ENCODE assay signal across 9 mouse cellular contexts in the genomic region with DNA sequence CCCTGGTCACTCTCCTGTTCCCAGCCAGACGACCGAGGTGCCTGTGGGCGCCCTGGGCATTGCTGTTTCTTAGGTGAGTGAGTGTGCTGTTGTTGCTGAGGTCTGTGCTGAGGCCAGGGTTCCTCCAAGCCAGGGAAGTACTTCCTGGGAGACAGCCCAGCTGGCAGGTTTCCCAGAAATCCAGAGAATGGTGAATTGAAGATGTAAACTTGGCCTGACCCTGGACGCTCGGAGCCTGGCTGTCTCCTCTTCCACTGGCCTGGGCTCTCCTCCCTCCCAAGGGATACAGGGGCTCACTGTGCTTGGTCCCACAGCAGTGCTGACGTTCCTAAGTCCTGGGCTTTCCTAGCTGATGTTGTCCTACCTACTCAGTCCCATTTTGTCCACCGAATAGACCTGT. TPM values are rescaled to one million over a fixed set of nuclear protein-coding genes. Genes with fewer than 3 reads are reported as not detected.
DNase-seq lines count a peak whose midpoint lies in the region; ATAC-seq and TF ChIP-seq lines count a peak whose summit lies in the region.
"Had no signal": no experiment of that assay in that cellular context is flagged by ENCODE, and none has a peak within 500 bp of the region (broad histone marks: within the 10 kb centered on the region; RNA-seq: fewer than 3 reads in every experiment).

No protein-coding gene starts in this region.

- no peak for ATAC-seq in kidney, embryonic 14.5 days (ENCODE audit: low FRiP score, low TSS enrichment)

- no peak overlapping the region for H3K9ac ChIP-seq in kidney, embryonic 14.5 days (ENCODE audit: low read depth, low read length)
- H3K9ac ChIP-seq: liver, embryonic 14.5 days had no signal

- TF ChIP-seq POLR2A in thymus, adult 2 months (IDR thresholded peaks at IDR 0.05; ENCODE audit: control insufficient read depth, extremely low read depth, insufficient read depth, low read length, poor library complexity), result no peak

- no peaks in the 10 kb centered on the region for H3K4me1 ChIP-seq in kidney, embryonic 14.5 days (ENCODE audit: control insufficient read depth, insufficient read depth, low read length)
- H3K4me1 ChIP-seq in heart, embryonic 10.5 days, result peaks cover 33% of the 10 kb centered on the region
- H3K4me1 ChIP-seq in thymus, adult 2 months (replicated peaks; ENCODE audit: control insufficient read depth, insufficient read depth, low read length), result peaks cover 37% of the 10 kb centered on the region

- H3K27ac ChIP-seq in kidney, embryonic 14.5 days (ENCODE audit: low read depth, low read length), result no peak overlapping the region
- H3K27ac ChIP-seq in heart, embryonic 10.5 days, result peak overlapping the region; percentile 6; the same call in 1 of the 2 replicates
- H3K27ac ChIP-seq in thymus, adult 2 months (ENCODE audit: control insufficient read depth, insufficient read depth, low read length), result no peak overlapping the region
- H3K27ac ChIP-seq: liver, embryonic 14.5 days had no signal

- no peaks in the 10 kb centered on the region for H3K9me3 ChIP-seq in kidney, embryonic 14.5 days (ENCODE audit: control insufficient read depth, low read length)
- H3K9me3 ChIP-seq in heart, embryonic 10.5 days, result no peaks in the 10 kb centered on the region

- H3K4me3 ChIP-seq in kidney, embryonic 14.5 days (ENCODE audit: low read length), result no peak overlapping the region
- H3K4me3 ChIP-seq in heart, embryonic 10.5 days, result no peak overlapping the region
- H3K4me3 ChIP-seq in thymus, adult 2 months (ENCODE audit: control insufficient read depth, insufficient read depth, low read length), result no peak overlapping the region

- 0 out of 2 replicates have a peak, but pooled peaks cover 4% of the 10 kb centered on the region for H3K36me3 ChIP-seq in kidney, embryonic 14.5 days (ENCODE audit: control insufficient read depth, insufficient read depth, low read length)
- H3K36me3 ChIP-seq in heart, embryonic 10.5 days, result no peaks in the 10 kb centered on the region
- H3K36me3 ChIP-seq in thymus, adult 2 months (ENCODE audit: control insufficient read depth, insufficient read depth, low read length), result peaks cover 50% of the 10 kb centered on the region

- DNase-seq in kidney, adult 11 months, result peak; percentile 75
- peak; percentile 90 for DNase-seq in adrenal gland, postnatal 10 days
- DNase-seq in heart, embryonic 10.5 days (ENCODE audit: low spot score), result no peak
- peak; percentile 85 to 89 for DNase-seq in lung, adult 18-20 months
- peak; percentile 71 to 84 for DNase-seq in urinary bladder, postnatal 4 days (ENCODE audit: low spot score in 2 of 2)
- no peak for DNase-seq in spleen, postnatal 10 days (ENCODE audit: low spot score in 2 of 2)
- DNase-seq in thymus, adult 2 months, result no peak

- no peak overlapping the region for H3K4me2 ChIP-seq in kidney, embryonic 14.5 days (replicated peaks; ENCODE audit: low read depth, low read length)

- H3K27me3 ChIP-seq in kidney, embryonic 14.5 days (ENCODE audit: control insufficient read depth, insufficient read depth, low read length), result no peaks in the 10 kb centered on the region
- H3K27me3 ChIP-seq in heart, embryonic 10.5 days (ENCODE audit: insufficient read depth, poor library complexity, severe bottlenecking), result peaks cover 18% of the 10 kb centered on the region; the same call in 1 of the 2 replicates
- no peaks in the 10 kb centered on the region for H3K27me3 ChIP-seq in thymus, adult 2 months (ENCODE audit: control insufficient read depth, insufficient read depth, low read length)

- WGBS in kidney, embryonic 14.5 days, result 78% methylated on average over 7 of the region's 7 CpGs
- 74% methylated on average over 7 of the region's 7 CpGs for WGBS in heart, embryonic 10.5 days
- WGBS in thymus, adult 2 months, result 92% methylated on average over 7 of the region's 7 CpGs

- TF ChIP-seq CTCF in thymus, adult 2 months (IDR thresholded peaks at IDR 0.05; ENCODE audit: borderline replicate concordance, control insufficient read depth, extremely low read depth, insufficient read depth, low read length, poor library complexity), result no peak

RNA-seq across cellular contexts. Expression of gene Il4ra, which starts 25.1 kb away (rescaled TPM):
- polyA plus RNA-seq in kidney, embryonic 14.5 days (2014; fragmentation: Nextera tagmentation; extraction: Ambion mirVana), result 4.0 and 5.9 TPM in 2 replicates
- 10 to 100 TPM; 43.9 to 51.3 TPM for total RNA-seq in adrenal gland, postnatal 10 days (2021)
- 2.2 and 3.4 TPM in 2 replicates for polyA plus RNA-seq in heart, embryonic 10.5 days (2016; fragmentation: Nextera tagmentation; extraction: Ambion mirVana)
- 141 and 189 TPM in 2 replicates for polyA plus RNA-seq in thymus, adult 2 months (2012; rRNA removed)

RNA-seq across cellular contexts. Expression of gene Il21r, which starts 26.2 kb away (rescaled TPM):
- polyA plus RNA-seq in kidney, embryonic 14.5 days (2014; fragmentation: Nextera tagmentation; extraction: Ambion mirVana), result 0.13 and 0.22 TPM in 2 replicates
- 1 to 10 TPM; 2.2 to 2.5 TPM for total RNA-seq in adrenal gland, postnatal 10 days (2021)
- 0.07 and 0.11 TPM in 2 replicates for polyA plus RNA-seq in heart, embryonic 10.5 days (2016; fragmentation: Nextera tagmentation; extraction: Ambion mirVana)
- 177 and 188 TPM in 2 replicates for polyA plus RNA-seq in thymus, adult 2 months (2012; rRNA removed)

Comparison
In these comparisons a context has a peak if more than half of its experiments do, and no peak if none do; other contexts are left out.
1. DNase-seq: peak in kidney, adult 11 months (single experiment), adrenal gland, postnatal 10 days (single experiment), lung, adult 18-20 months (2 of 2) and urinary bladder, postnatal 4 days (2 of 2); none in heart, embryonic 10.5 days (single experiment), spleen, postnatal 10 days (0 of 2) and thymus, adult 2 months (single experiment).
2. RNA of gene Il4ra, which starts 25.1 kb away (polyA plus RNA-seq): 141 to 189 TPM in thymus, adult 2 months; 4.0 to 5.9 TPM in kidney, embryonic 14.5 days and 2.2 to 3.4 TPM in heart, embryonic 10.5 days; every median in the first group is over 10 times any median in the second.
3. RNA of gene Il21r, which starts 26.2 kb away (polyA plus RNA-seq): 177 to 188 TPM in thymus, adult 2 months; 0.13 to 0.22 TPM in kidney, embryonic 14.5 days and 0.07 to 0.11 TPM in heart, embryonic 10.5 days; every median in the first group is over 100 times any median in the second.